Mouse (Mus musculus) heart, embryonic 14.5 days (tissue): ENCODE data around the gene Tubgcp2. TPM values are rescaled to one million over a fixed set of nuclear protein-coding genes. Genes with fewer than 3 reads are reported as not detected.
A peak's percentile ranks its signal among the peaks of the same experiment; 100 is the strongest.

ENCODE experiments used
- ATAC-seq: fragments of 200-750 bp; cut with Nextera tagmentation; 2 replicates; pipeline ENCODE4 v1.8.0; 2017; ENCODE audit warnings: low read depth, moderate TSS enrichment; ENCODE audit not compliant: insufficient number of reproducible peaks, insufficient read depth, low FRiP score
- H3K27ac ChIP-seq, 2 experiments: fragments of 200-500 bp in 1 of 2; fragments of 300-500 bp in 1 of 2; sonication (generic) in 1 of 2; replicated peaks in 1 of 2; 2 replicates each; pipeline ENCODE4 v1.5.1; 2012 to 2014; ENCODE audit warnings: low read depth in 2 of 2, low read length in 2 of 2, control low read depth in 1 of 2, mild to moderate bottlenecking in 1 of 2, mixed read lengths in 1 of 2; ENCODE audit not compliant: control insufficient read depth in 1 of 2, insufficient read depth in 1 of 2
- H3K27me3 ChIP-seq: fragments of 300-500 bp; sonication (generic); 2 replicates; pipeline ENCODE4 v1.6.1; 2014; ENCODE audit warnings: mild to moderate bottlenecking, low read length, control low read depth; ENCODE audit not compliant: control insufficient read depth, insufficient read depth
- H3K36me3 ChIP-seq: fragments of 300-500 bp; sonication (generic); 2 replicates; pipeline ENCODE4 v1.6.1; 2014; ENCODE audit warnings: mild to moderate bottlenecking, control low read depth, low read length, mixed read lengths; ENCODE audit not compliant: control insufficient read depth, insufficient read depth
- H3K4me1 ChIP-seq, 2 experiments: fragments of 200-500 bp in 1 of 2; fragments of 300-500 bp in 1 of 2; sonication (generic) in 1 of 2; 2 replicates each; pipeline ENCODE4 v1.6.1; 2012 to 2014; ENCODE audit warnings: low read length in 2 of 2, control low read depth in 1 of 2, mixed read lengths in 1 of 2; ENCODE audit not compliant: control insufficient read depth in 2 of 2, insufficient read depth in 2 of 2
- H3K4me2 ChIP-seq: fragments of 300-500 bp; sonication (generic); 2 replicates; pipeline ENCODE4 v1.6.1; 2014; ENCODE audit warnings: mild to moderate bottlenecking, low read length
- H3K4me3 ChIP-seq, 2 experiments: fragments of 200-500 bp in 1 of 2; fragments of 300-500 bp in 1 of 2; sonication (generic) in 1 of 2; 2 replicates each; pipeline ENCODE4 v1.5.1; 2012 to 2014; ENCODE audit warnings: low read length in 2 of 2, mild to moderate bottlenecking in 2 of 2, control low read depth in 1 of 2, low read depth in 1 of 2, moderate library complexity in 1 of 2; ENCODE audit not compliant: control insufficient read depth in 1 of 2, insufficient read depth in 1 of 2
- H3K9ac ChIP-seq: fragments of 300-500 bp; sonication (generic); 2 replicates; pipeline ENCODE4 v1.6.1; 2014; ENCODE audit warnings: mild to moderate bottlenecking, low read length
- H3K9me3 ChIP-seq: fragments of 300-500 bp; sonication (generic); 2 replicates; pipeline ENCODE4 v1.6.1; 2016; ENCODE audit warnings: low read length, control low read depth; ENCODE audit not compliant: control insufficient read depth
- WGBS: fragments of 180-500 bp; shearing (Covaris S2); extraction: QIAGEN DNeasy Blood & Tissue Kit; methylation state at CpG from one replicate; pipeline ENCODE4 v1.1.7; 2014; 5-methylcytosine and 5-hydroxymethylcytosine counted together
- polyA plus RNA-seq: library from polyadenylated mRNA; unstranded; fragments of >200 nt; fragmentation: Nextera tagmentation; extraction: Ambion mirVana; gene quantifications from 2 replicates; pipeline ENCODE4 v1.2.1, GENCODE M21; 2014

Tubgcp2 gene
- 32.8 and 34.2 TPM in 2 replicates for polyA plus RNA-seq

DNA sequence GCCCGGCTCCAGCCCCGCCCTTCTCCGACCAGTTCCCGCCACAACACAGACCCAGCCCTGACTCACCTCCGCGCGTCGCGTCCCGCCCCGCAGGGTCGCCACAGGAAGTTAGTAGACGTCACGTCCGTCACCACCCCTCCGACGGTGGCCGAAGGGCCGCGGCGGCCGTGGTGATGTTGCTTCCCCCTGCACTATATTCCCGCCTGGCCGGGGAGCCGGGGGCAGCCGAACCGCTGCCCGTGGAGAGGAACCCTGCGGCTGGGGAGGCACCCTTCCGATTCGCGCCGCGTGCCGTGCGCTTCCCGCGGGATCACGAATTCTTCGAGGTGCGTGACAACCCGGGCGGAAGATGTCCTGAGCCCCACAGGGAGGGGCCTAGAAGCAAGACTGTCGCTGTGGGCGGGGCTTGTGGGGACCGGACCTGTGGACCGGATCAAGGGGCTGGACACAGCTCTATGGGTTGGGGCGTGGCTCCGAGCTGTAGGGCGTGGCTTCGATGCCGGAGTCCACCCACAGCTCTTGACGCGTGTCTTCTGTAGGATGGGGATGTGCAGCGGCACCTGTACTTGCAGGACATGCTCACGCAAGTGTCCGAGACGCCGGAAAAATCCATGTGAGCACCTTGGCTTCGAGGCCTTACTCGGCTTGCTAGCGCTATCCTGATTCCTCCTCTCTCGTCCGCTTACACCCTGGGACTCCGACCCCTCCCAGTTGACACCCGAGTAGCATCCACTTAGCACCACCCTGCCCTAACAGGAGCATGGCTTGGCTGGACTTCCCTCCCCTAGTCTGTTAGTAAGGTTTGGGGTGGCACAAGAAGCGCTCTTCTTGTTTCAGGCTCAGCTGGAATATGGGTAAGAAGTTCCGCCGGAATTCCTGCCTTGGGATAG is at the start of gene Tubgcp2, which contains the start of gene Zfp511:
Tubgcp2 (minus strand) TSS at position 389 of the 890 bp plus-strand sequence.
Zfp511 (plus strand) TSS at position 111 of the 890 bp plus-strand sequence.
- H3K36me3 ChIP-seq = peaks cover 45% of the 10 kb centered on the region
- H3K4me3 ChIP-seq = peak within 1 kb of the TSS; percentile 59 to 79
- peak; percentile 96 for ATAC-seq
- no peaks in the 10 kb centered on the region for H3K27me3 ChIP-seq
- H3K4me2 ChIP-seq = peak within 1 kb of the TSS; percentile 84
- 1% methylated on average over 69 of the region's 69 CpGs for WGBS
- peak within 1 kb of the TSS; percentile 62 to 89 for H3K27ac ChIP-seq
- peaks cover 3 to 11% of the 10 kb centered on the region in 2 experiments for H3K4me1 ChIP-seq
- peak within 1 kb of the TSS; percentile 90 for H3K9ac ChIP-seq
- H3K9me3 ChIP-seq = no peaks in the 10 kb centered on the region

DNA sequence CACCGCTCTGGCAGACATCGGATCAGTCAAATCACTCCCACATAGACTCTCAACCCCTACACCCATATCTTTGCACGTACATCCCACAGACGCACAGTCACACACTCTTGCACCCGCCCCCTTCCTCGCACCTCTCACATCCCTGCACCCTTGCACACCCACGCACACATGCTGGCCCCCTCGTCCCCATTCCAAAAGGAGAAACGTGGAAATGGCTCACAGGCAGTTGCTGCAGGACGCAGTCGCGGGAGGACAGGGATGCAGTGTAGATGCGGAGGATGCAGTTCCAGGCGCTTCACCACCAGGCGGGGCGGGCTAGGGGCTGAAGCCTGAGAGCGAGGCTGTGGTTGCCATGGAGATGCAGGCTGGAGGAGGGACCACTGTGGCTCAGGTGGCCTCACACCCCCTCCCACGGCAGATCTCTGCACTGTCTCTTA is 45.8 kb upstream of the Tubgcp2 start, which contains the start of gene Caly:
Caly (minus strand) TSS at position 307 of the 437 bp plus-strand sequence.
- Histone ChIP-seq H3K4me3 (no peak within 1 kb of the TSS), H3K36me3 (no peaks in the 10 kb centered on the region), H3K9me3 (no peaks in the 10 kb centered on the region), H3K4me1 (peaks cover 0 to 4% of the 10 kb centered on the region in 2 experiments; a peak in 1 of 4 replicates), H3K4me2 (no peak within 1 kb of the TSS), H3K27me3 (peaks cover 42% of the 10 kb centered on the region), H3K27ac (no peak within 1 kb of the TSS), H3K9ac (no peak within 1 kb of the TSS)
- no peak for ATAC-seq
- 9% methylated on average over 18 of the region's 18 CpGs for WGBS

DNA sequence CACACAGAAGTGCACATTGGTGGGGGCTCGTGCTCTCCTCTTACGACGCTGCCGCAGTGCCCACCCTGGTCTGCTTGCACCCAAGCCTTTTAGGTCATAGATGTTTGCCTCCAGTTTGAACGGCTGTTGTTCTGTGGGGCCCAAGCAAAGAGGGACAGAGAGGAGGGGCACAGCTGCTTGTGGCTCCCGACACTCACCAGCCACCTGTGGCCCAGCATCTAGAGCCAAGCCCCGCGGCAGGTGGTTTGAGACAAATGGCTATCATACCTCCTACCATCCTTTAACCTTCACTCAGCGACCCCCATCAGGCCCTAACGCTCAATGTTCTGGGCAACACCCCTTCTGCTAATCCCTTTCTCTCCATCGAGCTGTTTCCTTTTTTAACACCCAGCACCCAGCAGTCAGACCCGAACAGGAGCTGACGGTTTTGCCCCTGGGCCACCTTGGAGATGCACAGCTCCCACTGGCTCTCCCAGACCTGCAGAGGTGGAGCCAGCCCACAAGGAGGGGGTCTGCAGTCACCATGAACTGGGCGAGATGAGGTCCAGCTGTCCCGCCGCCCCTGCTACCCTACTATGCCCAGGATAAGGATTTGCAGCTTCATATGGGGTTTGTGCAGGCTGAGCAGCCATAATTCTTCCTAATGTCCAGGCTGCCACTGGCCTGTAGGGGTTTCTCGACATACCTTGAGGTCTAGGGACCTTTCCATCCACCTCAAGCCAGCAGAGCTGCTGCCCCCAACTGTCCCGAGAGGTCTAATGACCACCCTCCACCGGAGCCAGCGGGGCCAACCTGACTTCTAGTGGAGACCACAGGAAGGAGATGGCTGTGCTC is 45.2 kb upstream of the Tubgcp2 start:
- 22% methylated on average over 20 of the region's 20 CpGs for WGBS
- no peak overlapping the region for H3K4me2 ChIP-seq
- peaks cover 42% of the 10 kb centered on the region for H3K27me3 ChIP-seq
- H3K4me3 ChIP-seq = no peak overlapping the region
- no peak for ATAC-seq
- peaks cover 0 to 4% of the 10 kb centered on the region in 2 experiments; a peak in 1 of 4 replicates for H3K4me1 ChIP-seq
- no peak overlapping the region for H3K9ac ChIP-seq
- no peaks in the 10 kb centered on the region for H3K9me3 ChIP-seq
- no peaks in the 10 kb centered on the region for H3K36me3 ChIP-seq
- no peak overlapping the region for H3K27ac ChIP-seq

DNA sequence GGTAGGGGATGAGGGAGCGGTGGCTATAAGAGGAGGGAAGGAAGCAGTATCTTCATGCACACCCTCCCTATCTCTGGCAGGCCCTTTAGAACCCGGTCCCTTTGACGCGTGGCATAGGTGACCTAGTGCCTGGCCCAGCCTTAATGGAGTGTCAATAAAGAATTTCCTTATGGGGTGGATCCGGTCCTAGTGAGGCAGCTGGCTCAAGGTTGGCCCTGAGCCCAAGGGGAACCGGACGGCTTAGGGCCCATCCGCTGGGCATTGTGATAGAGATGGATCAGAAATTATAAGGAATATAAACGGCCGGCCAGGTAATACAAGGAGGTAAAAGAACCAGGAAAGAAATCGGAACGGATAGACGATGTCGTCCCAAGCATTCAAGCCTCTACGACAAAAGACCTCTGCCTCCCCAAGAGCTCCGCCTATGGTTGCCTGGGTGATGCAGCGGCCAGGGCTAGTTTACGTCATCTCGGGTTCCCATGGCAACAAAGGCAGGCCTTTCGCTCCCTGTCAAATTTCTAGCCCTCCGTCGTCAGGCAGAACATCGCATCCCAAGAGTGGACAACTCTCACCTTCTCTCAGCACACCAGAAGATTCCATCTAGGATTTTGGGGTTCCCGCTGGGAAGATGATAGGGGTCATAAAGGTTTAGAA is 44.2 kb upstream of the Tubgcp2 start:
- Histone ChIP-seq H3K27ac (no peak overlapping the region), H3K4me2 (peak overlapping the region; percentile 45), H3K36me3 (no peaks in the 10 kb centered on the region), H3K9ac (no peak overlapping the region), H3K27me3 (peaks cover 44% of the 10 kb centered on the region), H3K9me3 (no peaks in the 10 kb centered on the region), H3K4me1 (peaks cover 0 to 4% of the 10 kb centered on the region in 2 experiments; a peak in 1 of 4 replicates), H3K4me3 (peak overlapping the region; percentile 6 to 15; a peak in 1 of 4 replicates)
- 5% methylated on average over 24 of the region's 24 CpGs for WGBS
- no peak; the same call in 1 of the 2 replicates for ATAC-seq

DNA sequence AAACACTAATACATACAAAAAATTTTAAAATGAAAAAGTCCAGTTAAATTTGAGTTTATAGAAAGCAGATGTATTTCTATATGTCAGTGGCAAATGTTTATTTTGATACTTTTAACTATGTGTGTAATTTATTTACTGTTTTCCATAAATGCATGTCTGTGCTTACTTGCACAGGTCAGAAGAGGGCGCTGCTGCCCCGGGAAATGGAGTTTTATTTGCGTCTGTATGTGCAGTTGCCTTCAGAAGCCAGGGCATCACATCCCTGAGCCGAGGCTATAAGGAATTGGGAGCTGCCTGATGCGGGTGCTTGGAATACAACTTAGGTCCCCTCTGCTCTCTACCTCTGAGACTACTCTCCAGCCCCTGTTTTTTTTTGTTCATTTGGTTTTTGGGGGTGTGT is 42.2 kb upstream of the Tubgcp2 start:
- Histone ChIP-seq H3K36me3 (no peaks in the 10 kb centered on the region), H3K4me3 (no peak overlapping the region), H3K27me3 (peaks cover 47% of the 10 kb centered on the region), H3K4me2 (no peak overlapping the region), H3K4me1 (peaks cover 0 to 4% of the 10 kb centered on the region in 2 experiments; a peak in 1 of 4 replicates), H3K27ac (no peak overlapping the region), H3K9ac (no peak overlapping the region), H3K9me3 (no peaks in the 10 kb centered on the region)
- ATAC-seq = no peak
- 6% methylated on average over 5 of the region's 5 CpGs for WGBS

DNA sequence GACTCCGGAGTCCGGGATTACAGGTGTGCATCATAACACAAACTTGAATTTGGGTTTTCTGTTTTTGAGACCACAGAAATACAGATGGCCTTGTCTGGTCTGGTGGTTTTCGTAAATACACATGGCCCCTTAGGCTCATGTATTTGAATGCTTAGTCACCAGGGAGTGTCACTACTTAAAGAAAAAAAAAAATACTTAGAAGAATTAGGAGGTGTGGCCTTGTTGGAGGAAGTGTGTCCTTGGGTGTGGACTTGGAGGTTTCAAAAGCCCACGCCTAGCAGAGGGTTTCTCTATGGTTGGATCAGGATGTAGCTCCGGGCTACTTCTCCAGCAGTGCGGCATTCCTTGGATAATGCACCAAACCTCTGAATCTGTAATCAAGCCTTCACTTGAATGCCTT is 41.2 kb upstream of the Tubgcp2 start:
- no peak overlapping the region for H3K9ac ChIP-seq
- H3K9me3 ChIP-seq = no peaks in the 10 kb centered on the region
- H3K36me3 ChIP-seq = no peaks in the 10 kb centered on the region
- peaks cover 0 to 4% of the 10 kb centered on the region in 2 experiments; a peak in 1 of 4 replicates for H3K4me1 ChIP-seq
- no peak overlapping the region for H3K4me3 ChIP-seq
- ATAC-seq = no peak
- H3K27me3 ChIP-seq = peaks cover 47% of the 10 kb centered on the region
- H3K27ac ChIP-seq = no peak overlapping the region
- WGBS = 73% methylated on average over 6 of the region's 6 CpGs
- H3K4me2 ChIP-seq = no peak overlapping the region
